Mouse (Mus musculus): ENCODE measurements around the gene S1pr5. TPM values are rescaled to one million over a fixed set of nuclear protein-coding genes. Genes with fewer than 3 reads are reported as not detected.

The S1pr5 gene
- total and polyA plus RNA-seq, 2 experiments = 4.1 to 5.3 TPM

DNA sequence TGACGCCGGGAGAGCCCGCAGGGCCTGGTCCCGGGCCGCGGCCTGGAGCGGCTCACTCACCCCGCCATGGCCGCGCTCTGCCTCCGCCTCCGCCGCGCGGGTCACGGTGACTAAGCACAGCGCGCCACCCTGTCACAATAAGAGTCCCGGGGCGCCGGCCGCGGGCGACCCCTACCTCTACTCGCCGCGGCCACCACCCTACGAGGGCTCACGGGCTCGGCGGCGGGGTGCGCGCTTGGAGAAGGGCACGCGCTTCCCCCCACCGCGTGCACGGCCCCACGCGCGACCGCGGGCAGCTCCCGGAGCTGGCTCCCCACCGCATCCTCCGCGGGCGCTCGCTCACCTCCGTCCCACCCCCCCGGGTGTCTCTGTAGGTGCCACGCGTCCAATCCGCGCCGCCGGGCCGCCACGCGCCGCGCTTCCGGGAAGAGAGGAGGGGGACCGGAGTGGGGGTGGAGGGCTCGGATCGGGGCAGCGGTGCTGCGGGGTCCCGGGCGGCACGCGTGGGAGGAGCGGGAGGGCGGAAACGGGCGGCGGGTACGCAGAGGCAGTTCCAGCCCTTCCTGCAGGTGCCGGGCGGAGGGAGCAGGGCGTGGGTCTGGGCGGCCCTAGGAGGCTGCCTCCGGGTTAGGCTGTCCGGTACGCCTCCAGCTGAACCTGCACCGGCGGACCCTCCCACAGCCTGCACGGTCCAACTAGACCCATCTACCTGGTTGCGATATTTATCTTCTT, 9.3 kb downstream of the S1pr5 start, which contains the start of gene Keap1:
TSS of gene Keap1 (minus strand) at position 629 of the 732 bp plus-strand sequence.
- peak within 1 kb of the TSS; percentile 85 for H3K4me3 ChIP-seq (ENCODE audit: insufficient read depth, low read depth, low read length)
- peaks cover 15% of the 10 kb centered on the region; the same call in 1 of the 2 replicates for H3K79me2 ChIP-seq (ENCODE audit: control insufficient read depth, insufficient read depth, low read length)
- H3K27ac ChIP-seq (replicated peaks; ENCODE audit: insufficient read depth, low read depth, low read length) = peak within 1 kb of the TSS; percentile 88
- DNase-seq (ENCODE audit: extremely low read depth, low read depth, low spot score) = no peak
- H3K36me3 ChIP-seq (ENCODE audit: control insufficient read depth, insufficient read depth, low read length) = peaks cover 2% of the 10 kb centered on the region; the same call in 1 of the 2 replicates
- no peak for TF ChIP-seq CTCF (IDR thresholded peaks at IDR 0.05; ENCODE audit: low read depth, low read length)
- peak; percentile 32; the same call in 1 of the 2 replicates for TF ChIP-seq POLR2A (IDR thresholded peaks at IDR 0.05; ENCODE audit: extremely low read depth, insufficient read depth, low read length)
- H3K4me1 ChIP-seq (ENCODE audit: control insufficient read depth, insufficient read depth, low read length) = peaks cover 18% of the 10 kb centered on the region
- peaks cover 2% of the 10 kb centered on the region for H3K27me3 ChIP-seq (ENCODE audit: control insufficient read depth, insufficient read depth, low read length)
- under 1% methylated on average over 75 of the region's 90 CpGs for WGBS
- H3K9ac ChIP-seq (ENCODE audit: low read depth, low read length) = peak within 1 kb of the TSS; percentile 96

DNA sequence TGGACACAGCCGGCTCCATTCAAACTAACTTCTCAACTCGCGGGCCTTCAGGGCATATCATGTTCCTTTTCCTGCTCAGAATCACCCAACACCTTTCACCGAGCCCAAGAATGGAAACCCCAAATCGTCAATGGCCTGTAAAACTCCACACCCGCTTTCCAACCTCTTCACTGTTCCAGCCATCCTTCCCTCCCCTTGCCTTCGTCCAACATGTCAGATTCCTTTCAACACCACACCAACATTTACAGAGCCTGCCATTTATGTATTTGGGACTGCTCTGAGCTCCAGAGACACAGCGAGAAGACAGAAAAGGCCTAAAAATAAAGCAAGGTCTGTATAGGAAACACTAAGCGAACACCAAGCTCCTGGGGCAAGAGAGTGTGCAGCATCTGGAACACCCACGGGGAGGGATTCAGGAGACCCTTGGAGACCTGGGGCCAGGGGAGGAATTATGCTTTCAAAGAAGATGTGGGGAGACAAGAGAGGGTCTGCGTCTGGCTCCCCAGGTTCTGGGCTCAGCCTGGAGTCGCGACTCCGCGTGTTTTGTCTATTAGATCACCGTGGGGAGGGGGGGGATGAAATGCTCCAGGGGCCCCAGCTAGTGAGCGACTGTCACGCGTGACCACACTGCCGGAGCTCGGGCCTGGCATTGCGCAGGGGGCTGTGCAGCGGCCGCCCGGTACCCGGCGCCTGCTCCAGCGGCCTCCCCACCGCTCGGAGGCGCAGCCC, 10.1 kb downstream of the S1pr5 start:
- Histone ChIP-seq H3K27me3 (ENCODE audit: control insufficient read depth, insufficient read depth, low read length) (no peaks in the 10 kb centered on the region), H3K36me3 (ENCODE audit: control insufficient read depth, insufficient read depth, low read length) (peaks cover 3% of the 10 kb centered on the region; the same call in 1 of the 2 replicates), H3K79me2 (ENCODE audit: control insufficient read depth, insufficient read depth, low read length) (peaks cover 22% of the 10 kb centered on the region; the same call in 1 of the 2 replicates), H3K27ac (replicated peaks; ENCODE audit: insufficient read depth, low read depth, low read length) (peak overlapping the region; percentile 88), H3K9ac (ENCODE audit: low read depth, low read length) (peak overlapping the region; percentile 96), H3K4me1 (ENCODE audit: control insufficient read depth, insufficient read depth, low read length) (peaks cover 18% of the 10 kb centered on the region), H3K4me3 (ENCODE audit: insufficient read depth, low read depth, low read length) (peak overlapping the region; percentile 85)
- no peak for TF ChIP-seq CTCF (IDR thresholded peaks at IDR 0.05; ENCODE audit: low read depth, low read length)
- no peak for DNase-seq (ENCODE audit: extremely low read depth, low read depth, low spot score)
- WGBS = 1% methylated on average over 31 of the region's 31 CpGs

DNA sequence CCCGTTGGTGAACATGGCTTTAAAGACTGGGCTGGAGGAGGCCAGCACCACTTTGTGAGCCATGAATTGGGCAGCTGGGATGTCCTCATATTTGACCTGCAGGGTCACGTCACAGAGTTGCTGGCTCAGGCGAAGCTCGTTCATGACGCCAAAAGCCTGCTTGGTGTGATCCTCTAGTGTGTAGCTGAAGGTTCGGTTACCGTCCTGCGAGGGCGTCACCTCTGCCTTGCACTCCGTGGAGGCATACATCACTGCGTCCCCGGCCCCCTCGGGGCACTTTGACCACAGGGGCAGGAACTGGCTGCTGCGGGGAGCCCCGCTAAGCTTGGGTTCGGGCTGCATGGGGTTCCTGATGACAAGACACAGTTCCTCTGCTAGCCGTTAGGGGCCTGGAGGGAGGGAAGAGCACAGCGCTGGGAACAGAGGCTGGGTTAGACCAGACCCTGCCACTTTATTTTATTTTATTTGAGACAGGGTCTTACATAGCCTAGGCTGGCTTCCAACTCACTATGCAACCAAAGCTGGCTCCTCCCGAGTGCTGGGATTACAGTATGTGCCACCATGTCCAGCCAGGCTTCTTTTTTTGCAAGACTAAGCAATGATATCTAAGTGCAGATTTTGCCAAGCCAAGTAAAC, 10.8 kb downstream of the S1pr5 start:
- peak; percentile 57 for TF ChIP-seq CTCF (IDR thresholded peaks at IDR 0.05; ENCODE audit: low read depth, low read length)
- TF ChIP-seq POLR2A (IDR thresholded peaks at IDR 0.05; ENCODE audit: extremely low read depth, insufficient read depth, low read length) = no peak
- Histone ChIP-seq H3K4me1 (ENCODE audit: control insufficient read depth, insufficient read depth, low read length) (peaks cover 18% of the 10 kb centered on the region), H3K36me3 (ENCODE audit: control insufficient read depth, insufficient read depth, low read length) (peaks cover 4% of the 10 kb centered on the region; the same call in 1 of the 2 replicates), H3K79me2 (ENCODE audit: control insufficient read depth, insufficient read depth, low read length) (peaks cover 23% of the 10 kb centered on the region; the same call in 1 of the 2 replicates), H3K27ac (replicated peaks; ENCODE audit: insufficient read depth, low read depth, low read length) (peak overlapping the region; percentile 88), H3K4me3 (ENCODE audit: insufficient read depth, low read depth, low read length) (peak overlapping the region; percentile 85), H3K27me3 (ENCODE audit: control insufficient read depth, insufficient read depth, low read length) (no peaks in the 10 kb centered on the region), H3K9ac (ENCODE audit: low read depth, low read length) (peak overlapping the region; percentile 96)
- peak; percentile 69 for DNase-seq (ENCODE audit: extremely low read depth, low read depth, low spot score)
- 4% methylated on average over 19 of the region's 19 CpGs for WGBS

DNA sequence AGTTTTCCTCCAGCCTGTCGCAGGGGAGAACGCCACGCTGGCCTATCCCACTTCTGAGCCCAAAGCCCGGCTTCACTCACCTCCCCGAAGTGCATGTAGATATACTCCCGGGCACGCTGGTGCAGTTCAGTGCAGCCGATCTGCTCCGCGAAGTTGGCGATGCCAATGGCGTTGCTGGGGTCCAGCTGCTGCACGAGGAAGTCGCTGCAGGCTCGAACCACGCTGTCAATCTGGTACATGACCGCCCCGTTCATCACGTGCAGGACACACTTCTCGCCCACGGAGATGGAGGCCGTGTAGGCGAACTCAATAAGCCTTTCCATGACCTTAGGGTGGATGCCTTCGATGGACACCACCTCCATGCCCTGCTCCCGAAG, 11.3 kb downstream of the S1pr5 start:
- Histone ChIP-seq H3K4me3 (ENCODE audit: insufficient read depth, low read depth, low read length) (peak overlapping the region; percentile 12; the same call in 1 of the 2 replicates), H3K4me1 (ENCODE audit: control insufficient read depth, insufficient read depth, low read length) (peaks cover 18% of the 10 kb centered on the region), H3K27ac (replicated peaks; ENCODE audit: insufficient read depth, low read depth, low read length) (no peak overlapping the region), H3K9ac (ENCODE audit: low read depth, low read length) (peak overlapping the region; percentile 96), H3K27me3 (ENCODE audit: control insufficient read depth, insufficient read depth, low read length) (no peaks in the 10 kb centered on the region), H3K79me2 (ENCODE audit: control insufficient read depth, insufficient read depth, low read length) (peaks cover 23% of the 10 kb centered on the region; the same call in 1 of the 2 replicates), H3K36me3 (ENCODE audit: control insufficient read depth, insufficient read depth, low read length) (peaks cover 4% of the 10 kb centered on the region; the same call in 1 of the 2 replicates)
- no peak for DNase-seq (ENCODE audit: extremely low read depth, low read depth, low spot score)
- TF ChIP-seq POLR2A (IDR thresholded peaks at IDR 0.05; ENCODE audit: extremely low read depth, insufficient read depth, low read length) = no peak
- TF ChIP-seq CTCF (IDR thresholded peaks at IDR 0.05; ENCODE audit: low read depth, low read length) = no peak
- 75% methylated on average over 25 of the region's 25 CpGs for WGBS

DNA sequence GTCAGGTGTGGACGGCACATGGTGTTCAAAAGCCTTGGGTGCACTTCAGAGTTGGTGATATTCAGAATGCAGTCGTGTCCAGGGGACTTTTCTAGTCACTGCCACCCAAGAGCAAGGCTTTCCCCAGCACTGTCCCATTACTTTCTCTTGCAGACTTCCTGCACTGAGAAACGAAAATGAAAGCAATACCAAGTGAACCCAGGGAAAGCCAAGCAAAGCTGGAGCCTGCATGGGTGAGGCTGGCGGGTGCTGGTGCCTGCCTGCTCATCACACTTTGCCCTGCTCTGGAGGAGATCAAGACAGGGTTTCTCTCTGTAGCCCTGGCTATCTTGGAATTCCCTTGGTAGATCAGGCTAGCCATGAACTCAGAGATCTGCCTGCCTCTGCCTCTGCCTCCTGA, 12.9 kb downstream of the S1pr5 start:
- H3K36me3 ChIP-seq (ENCODE audit: control insufficient read depth, insufficient read depth, low read length) = peaks cover 9% of the 10 kb centered on the region; the same call in 1 of the 2 replicates
- H3K79me2 ChIP-seq (ENCODE audit: control insufficient read depth, insufficient read depth, low read length) = peaks cover 23% of the 10 kb centered on the region; the same call in 1 of the 2 replicates
- DNase-seq (ENCODE audit: extremely low read depth, low read depth, low spot score) = no peak
- peak overlapping the region; percentile 18 for H3K27ac ChIP-seq (replicated peaks; ENCODE audit: insufficient read depth, low read depth, low read length)
- no peaks in the 10 kb centered on the region for H3K27me3 ChIP-seq (ENCODE audit: control insufficient read depth, insufficient read depth, low read length)
- peaks cover 18% of the 10 kb centered on the region for H3K4me1 ChIP-seq (ENCODE audit: control insufficient read depth, insufficient read depth, low read length)
- 0 out of 2 replicates have a peak overlapping the region, but pooled peaks have one; percentile 13 for H3K9ac ChIP-seq (ENCODE audit: low read depth, low read length)
- 20% methylated on average over 4 of the region's 4 CpGs for WGBS
- peak overlapping the region; percentile 8; the same call in 1 of the 2 replicates for H3K4me3 ChIP-seq (ENCODE audit: insufficient read depth, low read depth, low read length)
- no peak for TF ChIP-seq CTCF (IDR thresholded peaks at IDR 0.05; ENCODE audit: low read depth, low read length)
- no peak for TF ChIP-seq POLR2A (IDR thresholded peaks at IDR 0.05; ENCODE audit: extremely low read depth, insufficient read depth, low read length)
